Mouse (Mus musculus) CD8-positive naive resting alpha-beta T cell, adult 2 months (primary cell): Measurements from ENCODE around the gene Cox15.

Experiments used
- DNase-seq, 2 experiments: peaks; one replicate each; pipeline ENCODE4 v3.0.0; 2022; ENCODE audit warnings: low read depth in 2 of 2, low spot score in 2 of 2

Gene Cox15

GRCm38 (mm10) chr19:43752489-43753225 lies at the start of gene Cox15, which contains the start of gene Cutc:
Gene Cox15, minus strand, starts transcription at chr19:43753000.
Gene Cutc, plus strand, starts transcription at chr19:43752996.
- DNase-seq, result peak; percentile 94 to 95

DNA sequence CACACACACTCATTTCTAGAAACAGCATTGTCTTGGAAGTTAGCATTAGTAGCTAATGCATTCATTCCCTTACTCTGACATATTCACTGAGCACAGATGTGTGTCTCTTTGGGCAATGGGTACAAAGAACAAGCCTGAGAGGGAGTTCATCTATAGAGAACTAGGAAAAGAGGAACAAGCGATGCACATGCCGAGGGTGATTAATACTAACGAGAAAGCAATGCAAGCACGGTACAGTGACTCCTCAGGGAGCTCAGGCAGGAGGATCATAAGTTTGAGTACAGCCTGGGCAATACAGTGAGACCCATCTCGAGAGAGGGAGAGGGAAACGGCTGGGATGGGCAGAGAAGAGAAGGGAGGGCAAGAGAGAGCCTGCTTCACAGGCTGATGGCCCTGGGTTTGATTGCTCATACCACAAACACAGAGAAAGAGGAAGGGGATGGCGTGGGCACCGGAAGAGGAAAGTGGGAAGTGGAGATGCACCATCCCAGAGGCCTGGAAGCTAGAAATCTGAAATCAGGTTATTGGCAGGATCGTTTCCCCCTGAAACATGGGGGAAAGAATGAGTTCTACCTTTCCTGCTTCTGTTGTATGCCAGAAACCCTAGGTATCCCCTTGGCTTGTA lies 48.7 kb upstream of the Cox15 start:
- no peak for DNase-seq

DNA sequence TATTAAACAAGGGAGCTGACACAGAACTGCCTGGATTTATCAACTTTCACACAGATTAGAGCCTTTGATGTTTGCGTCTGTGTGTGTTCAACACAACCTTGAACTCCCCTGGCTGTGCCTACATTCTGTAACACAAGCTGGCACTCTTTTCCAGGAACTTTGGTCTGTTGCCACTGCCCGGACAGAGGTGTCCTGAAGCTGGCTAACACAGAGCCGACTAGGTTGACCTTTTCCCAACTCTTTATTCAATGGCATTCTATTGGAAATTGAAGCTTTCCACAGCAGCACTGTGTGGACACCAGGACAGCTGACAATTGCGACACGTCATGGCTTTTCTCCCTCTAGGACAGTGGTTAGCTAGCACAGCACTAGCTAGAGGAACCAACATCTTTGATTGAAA lies 44.4 kb upstream of the Cox15 start:
- DNase-seq, result no peak

DNA sequence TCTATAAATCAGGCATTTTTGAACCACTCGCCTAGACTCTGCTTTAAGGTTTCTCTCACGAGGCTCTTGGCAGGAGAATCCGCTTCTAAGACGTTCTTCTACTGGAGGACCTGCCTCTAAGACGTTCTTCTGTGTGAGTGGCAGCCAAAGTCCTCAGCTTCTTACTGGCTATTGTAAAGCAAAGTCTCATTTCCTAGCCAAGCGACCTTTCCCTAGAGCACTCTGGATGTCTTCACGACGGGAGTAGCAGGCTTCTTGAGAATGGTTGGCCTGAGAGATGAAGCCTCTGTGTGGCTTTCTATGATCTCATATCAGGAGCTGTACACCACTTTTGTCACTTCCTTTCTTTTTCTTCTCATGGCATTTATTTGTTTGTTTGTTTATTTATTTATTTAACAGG lies 42.7 kb upstream of the Cox15 start:
- DNase-seq, result no peak

- DNase-seq, result no peak
These were observed 41.2 kb upstream of the Cox15 start for GRCm38 (mm10) chr19:43793951-43794350.

DNA sequence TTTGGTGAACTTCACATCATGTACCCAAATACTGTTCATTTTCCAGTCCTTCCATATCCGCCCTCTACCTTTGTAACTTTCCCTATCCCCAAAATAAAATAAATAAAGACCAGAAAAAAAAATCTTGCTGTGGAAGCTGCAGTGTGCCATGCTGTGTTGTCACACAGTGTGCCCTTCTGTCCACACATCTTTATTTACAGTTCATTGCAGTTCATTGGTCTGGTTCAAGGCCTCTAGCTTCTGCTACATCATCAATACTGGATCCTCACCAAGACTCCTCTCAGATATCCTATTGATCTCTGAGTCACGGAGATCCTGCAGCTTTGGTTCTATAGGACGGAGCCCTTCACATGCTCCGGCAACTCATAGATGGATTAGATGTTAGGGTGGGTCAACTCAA lies 39.7 kb upstream of the Cox15 start:
- no peak for DNase-seq

GRCm38 (mm10) chr19:43789817-43790216 lies 37.0 kb upstream of the Cox15 start:
- DNase-seq, result no peak

DNA sequence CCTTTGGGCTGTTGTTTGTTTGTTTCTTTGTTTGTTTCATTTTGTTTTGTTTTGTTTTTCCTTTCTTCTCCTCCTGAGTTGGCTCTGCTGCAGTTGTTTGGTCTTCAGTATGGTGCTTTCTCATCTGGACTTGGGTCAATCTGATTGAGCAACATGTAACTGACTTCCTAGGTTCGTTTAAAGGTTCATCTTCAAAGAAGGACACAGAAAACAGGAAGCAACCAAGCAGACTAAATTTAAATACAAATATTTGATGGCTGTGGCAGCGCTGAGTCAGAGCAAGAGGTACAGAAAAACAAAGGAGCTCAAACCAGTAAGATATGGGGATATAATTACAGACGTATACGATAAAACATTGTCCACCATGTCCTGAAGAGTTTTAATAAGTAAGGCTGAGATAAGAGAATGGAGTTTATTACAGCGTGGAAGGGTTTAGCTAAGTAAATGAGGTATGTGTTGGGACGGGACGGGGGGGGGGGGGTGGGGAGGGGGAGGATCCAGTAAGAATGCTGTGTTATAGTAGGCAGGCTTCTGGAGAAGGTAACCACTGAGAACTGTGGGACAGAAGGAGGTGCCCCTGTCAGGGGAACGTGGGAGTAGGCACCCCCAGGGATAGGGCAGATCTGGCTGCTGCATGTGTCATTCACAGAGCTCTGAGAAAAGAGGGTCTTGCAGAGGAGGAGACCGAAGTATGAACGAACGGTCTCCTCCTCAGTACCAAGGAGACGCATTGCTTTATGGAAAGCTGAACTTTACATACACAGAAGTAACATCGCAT lies 33.6 kb upstream of the Cox15 start:
- no peak for DNase-seq

- no peak for DNase-seq
These were observed 32.0 kb upstream of the Cox15 start for GRCm38 (mm10) chr19:43784761-43785160.

- DNase-seq, result no peak
These were observed 29.2 kb upstream of the Cox15 start, which contains the start of gene Abcc2 for GRCm38 (mm10) chr19:43781980-43782379. Gene Abcc2, plus strand, starts transcription at chr19:43782192.

GRCm38 (mm10) chr19:43780391-43780790 lies 27.6 kb upstream of the Cox15 start:
- DNase-seq, result no peak

GRCm38 (mm10) chr19:43777308-43777707 lies 24.5 kb upstream of the Cox15 start:
- DNase-seq, result no peak

DNA sequence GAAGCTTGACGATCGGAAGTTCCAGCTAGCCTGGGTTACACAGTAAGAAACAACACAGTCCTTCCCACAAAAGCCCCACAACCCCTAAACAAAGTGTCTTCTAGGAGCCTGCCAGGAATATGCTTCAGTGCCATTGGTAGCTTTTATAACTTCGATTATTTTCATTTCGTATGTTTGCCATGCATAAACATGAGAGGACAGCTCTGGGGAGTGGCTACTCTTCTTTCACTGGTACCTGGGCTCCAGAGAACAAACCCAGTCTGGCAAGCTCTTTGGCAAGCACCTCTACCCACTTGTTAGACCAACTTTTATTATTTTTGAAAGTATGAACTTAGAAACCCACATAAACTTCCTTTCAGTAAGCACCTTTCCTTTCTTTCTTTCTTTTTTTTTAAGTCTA lies 23.8 kb upstream of the Cox15 start:
- DNase-seq, result no peak

DNA sequence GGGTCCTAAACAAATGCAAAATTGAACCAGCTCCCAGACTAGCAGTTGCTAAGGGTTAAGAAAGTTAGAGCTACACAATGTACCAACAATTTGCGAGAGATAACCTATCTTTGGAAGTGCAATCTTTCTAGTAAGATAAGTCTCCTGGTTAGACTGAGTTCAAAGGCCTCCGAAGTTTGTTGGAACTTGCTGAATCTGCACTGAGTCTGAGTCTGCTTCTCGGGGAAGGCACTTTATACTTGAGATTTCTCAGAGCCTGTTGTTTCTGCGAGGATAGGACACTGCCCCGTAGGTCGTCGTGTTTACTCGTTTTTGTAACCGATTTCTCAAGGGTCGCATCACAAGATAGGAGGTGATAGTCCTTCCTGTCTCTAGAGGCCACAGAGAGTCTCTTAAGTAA lies 22.6 kb upstream of the Cox15 start:
- no peak for DNase-seq

- DNase-seq, result no peak
These were observed 19.5 kb upstream of the Cox15 start for GRCm38 (mm10) chr19:43772311-43772710.

DNA sequence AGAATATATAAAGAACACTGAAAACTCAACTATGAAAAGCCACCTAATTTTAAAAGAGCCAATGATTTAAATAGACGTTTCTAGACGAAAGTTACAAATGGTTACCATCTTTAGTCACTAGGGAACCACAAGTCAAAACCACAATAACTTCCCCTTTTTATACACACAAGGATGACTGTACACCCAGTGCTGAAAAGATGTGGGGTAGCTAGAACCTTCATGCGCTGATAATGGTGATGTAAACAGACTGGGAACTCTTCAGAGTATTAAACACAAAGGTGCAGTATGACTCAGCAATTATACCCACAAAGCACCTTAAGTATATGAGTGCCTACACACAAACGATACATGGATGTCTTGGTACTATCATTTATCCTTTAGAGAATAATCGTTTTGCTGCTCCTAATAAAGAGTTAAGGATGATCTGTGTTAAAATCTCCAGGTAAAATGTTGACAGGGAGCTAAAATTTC lies 18.7 kb upstream of the Cox15 start:
- no peak for DNase-seq

DNA sequence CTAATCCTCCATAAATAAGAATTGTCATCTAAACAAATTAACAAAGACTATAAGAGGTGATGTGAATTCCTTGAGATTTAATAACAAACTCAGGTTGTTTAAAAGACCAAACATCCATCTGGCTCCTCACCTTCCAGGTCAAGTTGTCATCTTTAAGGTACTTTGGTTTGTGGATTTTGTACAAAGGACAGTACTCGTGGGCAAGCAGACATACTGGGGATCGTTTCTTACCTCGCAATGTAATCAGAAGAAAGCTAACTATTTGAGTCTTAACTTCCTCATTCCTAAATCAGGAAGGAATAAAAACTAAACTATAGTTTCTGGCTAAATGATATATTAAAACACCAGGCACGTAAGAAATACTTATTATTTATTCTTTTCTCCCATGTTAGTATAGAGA lies 17.8 kb upstream of the Cox15 start:
- DNase-seq, result no peak

DNA sequence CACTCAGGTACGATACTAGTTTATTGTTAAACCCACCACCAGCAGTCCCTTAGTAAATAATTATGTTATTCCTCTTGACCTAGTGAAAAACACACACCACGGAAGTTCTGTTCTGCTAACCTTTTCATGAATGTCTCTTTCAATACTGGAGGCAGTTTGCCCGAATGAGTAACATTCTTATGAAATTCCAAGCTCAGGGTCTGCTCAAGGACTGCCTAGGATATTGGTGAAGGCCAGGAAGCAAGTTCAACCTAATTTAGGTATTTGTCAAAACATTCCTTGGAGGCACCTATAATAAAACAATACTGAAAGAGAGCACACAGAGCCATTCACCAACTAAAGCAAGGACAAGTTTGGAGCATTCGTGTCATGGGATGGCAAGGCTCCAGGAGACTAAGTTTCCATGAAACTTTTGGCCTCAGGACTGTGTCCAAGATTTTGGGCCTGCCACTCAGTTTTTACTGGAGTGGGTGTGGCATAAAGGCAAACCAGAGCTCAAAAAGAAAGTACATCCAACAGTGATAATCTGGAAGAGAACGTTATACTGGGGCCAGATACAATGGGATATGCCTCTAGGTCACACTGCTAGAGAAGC lies 16.7 kb upstream of the Cox15 start:
- DNase-seq, result no peak

DNA sequence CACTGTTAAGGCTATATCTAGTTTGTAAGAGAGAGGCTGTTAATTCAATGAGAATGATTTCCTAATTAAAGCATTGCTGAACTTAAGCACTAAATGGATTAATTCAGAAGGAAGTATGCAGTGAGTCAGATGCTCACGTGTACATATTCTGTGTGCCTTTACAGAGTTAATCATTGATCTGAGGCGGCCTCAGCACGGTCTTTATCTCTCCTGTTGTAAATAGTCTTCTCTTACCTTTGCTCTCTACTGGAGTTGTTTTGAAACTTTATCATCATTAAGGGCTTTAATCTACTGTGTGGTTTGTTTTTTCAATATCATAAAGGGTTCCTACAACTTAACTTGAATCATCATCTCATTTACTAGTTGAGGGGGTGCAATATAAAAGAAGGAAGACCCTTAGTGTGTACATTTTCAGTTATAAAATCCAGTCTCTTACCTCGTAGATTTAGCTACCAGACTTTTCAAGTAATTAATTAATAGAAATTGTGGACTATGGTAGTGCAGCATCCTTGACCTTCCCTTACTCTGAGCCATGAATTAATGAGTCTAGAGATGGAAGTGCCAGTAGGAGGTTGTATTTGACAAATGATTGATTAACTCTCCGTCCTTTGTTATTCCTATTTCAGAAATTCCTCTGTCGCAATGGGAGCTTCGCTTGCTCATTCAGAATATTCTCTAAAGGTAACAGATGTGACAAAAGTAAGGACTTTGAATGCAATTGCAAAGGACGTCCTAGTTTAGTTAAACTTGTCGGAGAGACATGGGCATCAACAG lies 14.9 kb upstream of the Cox15 start:
- DNase-seq, result no peak

- no peak for DNase-seq
These were observed 13.7 kb upstream of the Cox15 start for GRCm38 (mm10) chr19:43766451-43766850.

DNA sequence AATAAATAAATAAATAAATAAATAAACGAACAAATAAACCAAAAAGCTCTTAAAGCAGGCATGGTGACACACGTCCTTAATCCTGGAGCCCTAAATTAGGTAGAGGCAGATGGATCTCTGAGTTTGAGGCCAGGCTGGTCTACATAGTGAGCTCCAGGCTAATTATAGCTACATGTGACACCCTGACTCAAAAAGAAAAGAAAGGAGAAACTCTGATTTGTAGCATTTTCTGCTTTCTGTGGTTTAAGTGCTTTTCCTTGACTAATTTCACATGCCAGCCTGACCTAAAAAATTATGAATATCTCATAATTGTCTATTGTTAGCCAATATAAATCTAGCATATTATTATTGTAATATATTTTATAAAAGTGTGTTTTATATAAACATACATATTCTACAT lies 9.6 kb upstream of the Cox15 start:
- DNase-seq, result no peak
